Mouse (Mus musculus): ENCODE measurements around the gene Avp. TPM values are rescaled to one million over a fixed set of nuclear protein-coding genes. Genes with fewer than 3 reads are reported as not detected.

Gene Avp
- total RNA-seq, 1 experiment from 2014 or later = not detected

- no peak for ATAC-seq (replicated peaks in 1 of 2; ENCODE audit: insufficient read depth in 1 of 2, low FRiP score in 2 of 2, low TSS enrichment in 1 of 2, low read depth in 1 of 2, poor library complexity in 2 of 2, severe bottlenecking in 2 of 2)
These were observed 47.3 kb downstream of the Avp start for GRCm38 (mm10) chr2:130535017-130535416.

GRCm38 (mm10) chr2:130532201-130532600 is 50.2 kb downstream of the Avp start:
- ATAC-seq (replicated peaks in 1 of 2; ENCODE audit: insufficient read depth in 1 of 2, low FRiP score in 2 of 2, low TSS enrichment in 1 of 2, low read depth in 1 of 2, poor library complexity in 2 of 2, severe bottlenecking in 2 of 2) = no peak

Other genes starting within 250 kb of the Avp start
- 0.94 and 6.9 TPM in 2 replicates for gene Cpxm1, start 185.0 kb downstream of the Avp start, total RNA-seq (2017)
- gene Gm28372, start 177.3 kb downstream of the Avp start, total RNA-seq (2017) = not detected in 2 replicates
- not detected in 2 replicates for gene 1700020A23Rik, start 177.3 kb downstream of the Avp start, total RNA-seq (2017)
- gene Tmem239, start 176.1 kb downstream of the Avp start, total RNA-seq (2017) = not detected in 2 replicates
- 127 and 142 TPM in 2 replicates for gene Vps16, start 158.2 kb downstream of the Avp start, total RNA-seq (2017)
- 11.5 and 12.5 TPM in 2 replicates for gene Pced1a, start 157.9 kb downstream of the Avp start, total RNA-seq (2017)
- gene Ptpra, start 132.3 kb downstream of the Avp start, total RNA-seq (2017) = 155 and 171 TPM in 2 replicates
- 34.9 and 37.2 TPM in 2 replicates for gene Mrps26, start 18.8 kb downstream of the Avp start, total RNA-seq (2017)
- gene Oxt, start 6.4 kb downstream of the Avp start, total RNA-seq (2017) = not detected in 2 replicates
- gene Fastkd5, start 47.5 kb upstream of the Avp start, total RNA-seq (2017) = 17.7 and 20.2 TPM in 2 replicates
- 6.3 and 9.4 TPM in 2 replicates for gene Ubox5, start 47.5 kb upstream of the Avp start, total RNA-seq (2017)
- gene Lzts3, start 60.2 kb upstream of the Avp start, total RNA-seq (2017) = 0.44 and 0.45 TPM in 2 replicates
- 97.6 and 97.7 TPM in 2 replicates for gene Ddrgk1, start 82.1 kb upstream of the Avp start, total RNA-seq (2017)
- 55.2 and 57.7 TPM in 2 replicates for gene Itpa, start 85.1 kb upstream of the Avp start, total RNA-seq (2017)
- gene Slc4a11, start 115.0 kb upstream of the Avp start, total RNA-seq (2017) = not detected in 2 replicates

Measured in hematopoietic stem cell, adult 5-6 weeks (primary cell).